Mouse (Mus musculus) heart, embryonic 12.5 days (tissue): ENCODE data around the gene Aurkaip1. TPM values are rescaled to one million over a fixed set of nuclear protein-coding genes. Genes with fewer than 3 reads are reported as not detected.
A peak's percentile ranks its signal among the peaks of the same experiment; 100 is the strongest.

ENCODE experiments used
- ATAC-seq: fragments of 200-750 bp; cut with Nextera tagmentation; 2 replicates; pipeline ENCODE4 v1.8.0; 2017; ENCODE audit warnings: moderate TSS enrichment, moderate library complexity; ENCODE audit not compliant: insufficient number of reproducible peaks, low FRiP score
- H3K27ac ChIP-seq: fragments of 300-500 bp; sonication (generic); 2 replicates; pipeline ENCODE4 v1.5.1; 2016; ENCODE audit warnings: mild to moderate bottlenecking, moderate library complexity; ENCODE audit not compliant: poor library complexity, severe bottlenecking
- H3K27me3 ChIP-seq: fragments of 300-500 bp; sonication (generic); replicated peaks from 2 replicates; pipeline ENCODE4 v1.6.1; 2016; ENCODE audit warnings: mild to moderate bottlenecking, moderate library complexity
- H3K36me3 ChIP-seq: fragments of 300-500 bp; sonication (generic); 2 replicates; pipeline ENCODE4 v1.6.1; 2016; ENCODE audit warnings: mild to moderate bottlenecking, moderate library complexity
- H3K4me1 ChIP-seq: fragments of 300-500 bp; sonication (generic); replicated peaks from 2 replicates; pipeline ENCODE4 v1.6.1; 2016; ENCODE audit warnings: mild to moderate bottlenecking
- H3K4me2 ChIP-seq: fragments of 300-500 bp; sonication (generic); 2 replicates; pipeline ENCODE4 v1.6.1; 2016; ENCODE audit warnings: mild to moderate bottlenecking, moderate library complexity
- H3K4me3 ChIP-seq: fragments of 300-500 bp; sonication (generic); 2 replicates; pipeline ENCODE4 v1.5.1; 2016; ENCODE audit warnings: mild to moderate bottlenecking
- H3K9ac ChIP-seq: fragments of 300-500 bp; sonication (generic); 2 replicates; pipeline ENCODE4 v1.6.1; 2016; ENCODE audit warnings: mild to moderate bottlenecking, moderate library complexity
- H3K9me3 ChIP-seq: fragments of 300-500 bp; sonication (generic); replicated peaks from 2 replicates; pipeline ENCODE4 v1.6.1; 2016; ENCODE audit warnings: mild to moderate bottlenecking, moderate library complexity
- WGBS: fragments of 180-500 bp; shearing (Covaris S2); methylation state at CpG from one replicate; pipeline ENCODE4 v1.1.7; 2016; 5-methylcytosine and 5-hydroxymethylcytosine counted together
- polyA plus RNA-seq: library from polyadenylated mRNA; unstranded; fragments of >200 nt; fragmentation: Nextera tagmentation; extraction: Ambion mirVana; gene quantifications from 2 replicates; pipeline ENCODE4 v1.2.1, GENCODE M21; 2016

Gene Aurkaip1
- polyA plus RNA-seq, 1 experiment from 2014 or later, result 132 TPM

DNA sequence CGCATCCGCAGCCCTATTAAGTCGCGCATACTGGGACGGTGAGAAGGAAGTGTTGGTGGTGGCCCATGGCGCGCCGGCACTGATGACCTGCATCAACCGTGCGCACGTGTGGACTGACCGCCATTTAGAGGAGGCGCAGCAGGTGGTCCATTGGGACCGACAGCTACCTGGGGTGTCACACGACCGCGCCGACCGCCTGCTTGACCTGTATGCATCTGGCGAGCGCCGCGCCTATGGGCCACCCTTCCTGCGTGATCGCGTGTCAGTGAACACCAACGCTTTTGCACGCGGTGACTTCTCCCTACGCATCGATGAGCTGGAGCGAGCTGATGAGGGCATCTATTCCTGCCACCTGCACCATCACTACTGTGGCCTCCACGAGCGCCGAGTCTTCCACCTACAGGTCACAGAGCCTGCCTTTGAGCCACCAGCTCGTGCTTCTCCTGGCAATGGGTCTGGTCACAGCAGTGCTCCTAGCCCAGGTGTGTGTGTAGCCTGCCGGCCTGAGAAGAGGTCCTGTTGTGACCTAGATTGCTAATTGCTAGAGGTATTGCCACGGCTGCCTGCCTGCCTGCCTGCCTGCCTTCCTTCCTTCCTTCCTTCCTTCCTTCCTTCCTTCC, 10.7 kb downstream of the Aurkaip1 start:
- ATAC-seq, result no peak
- no peak overlapping the region for H3K9ac ChIP-seq
- H3K4me1 ChIP-seq, result peaks cover 51% of the 10 kb centered on the region
- H3K4me2 ChIP-seq, result peak overlapping the region; percentile 95
- WGBS, result 43% methylated on average over 38 of the region's 38 CpGs
- 0 out of 2 replicates have a peak overlapping the region, but pooled peaks have one; percentile 56 for H3K4me3 ChIP-seq
- H3K36me3 ChIP-seq, result peaks cover 23% of the 10 kb centered on the region
- H3K27ac ChIP-seq, result no peak overlapping the region
- no peaks in the 10 kb centered on the region for H3K9me3 ChIP-seq
- peaks cover 4% of the 10 kb centered on the region; the same call in 1 of the 2 replicates for H3K27me3 ChIP-seq

DNA sequence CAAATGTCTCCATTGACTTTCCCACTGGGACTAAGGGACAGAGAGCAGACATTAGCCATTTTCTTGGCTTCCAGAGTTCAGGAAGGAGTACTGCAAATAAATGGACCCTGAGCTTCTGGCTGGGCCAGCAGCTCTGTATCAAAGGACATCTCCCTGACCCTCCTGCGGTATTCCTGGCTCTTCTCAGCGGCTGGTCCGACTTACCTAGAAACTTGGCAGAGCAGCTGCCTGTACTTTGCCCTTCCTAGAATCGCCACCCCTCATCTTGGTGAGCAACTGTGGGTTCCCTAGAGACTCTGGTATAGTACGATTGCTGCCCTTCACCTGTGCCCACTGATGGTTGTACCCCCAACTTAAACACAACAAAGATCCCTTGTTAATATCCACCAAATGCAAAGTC, 12.2 kb downstream of the Aurkaip1 start:
- Histone ChIP-seq H3K4me1 (peaks cover 46% of the 10 kb centered on the region), H3K9ac (no peak overlapping the region), H3K27me3 (peaks cover 4% of the 10 kb centered on the region; the same call in 1 of the 2 replicates), H3K27ac (no peak overlapping the region), H3K4me3 (no peak overlapping the region), H3K9me3 (no peaks in the 10 kb centered on the region), H3K4me2 (no peak overlapping the region), H3K36me3 (peaks cover 23% of the 10 kb centered on the region)
- ATAC-seq, result no peak
- whole genome bisulfite sequencing, result 85% methylated on average over 5 of the region's 5 CpGs

DNA sequence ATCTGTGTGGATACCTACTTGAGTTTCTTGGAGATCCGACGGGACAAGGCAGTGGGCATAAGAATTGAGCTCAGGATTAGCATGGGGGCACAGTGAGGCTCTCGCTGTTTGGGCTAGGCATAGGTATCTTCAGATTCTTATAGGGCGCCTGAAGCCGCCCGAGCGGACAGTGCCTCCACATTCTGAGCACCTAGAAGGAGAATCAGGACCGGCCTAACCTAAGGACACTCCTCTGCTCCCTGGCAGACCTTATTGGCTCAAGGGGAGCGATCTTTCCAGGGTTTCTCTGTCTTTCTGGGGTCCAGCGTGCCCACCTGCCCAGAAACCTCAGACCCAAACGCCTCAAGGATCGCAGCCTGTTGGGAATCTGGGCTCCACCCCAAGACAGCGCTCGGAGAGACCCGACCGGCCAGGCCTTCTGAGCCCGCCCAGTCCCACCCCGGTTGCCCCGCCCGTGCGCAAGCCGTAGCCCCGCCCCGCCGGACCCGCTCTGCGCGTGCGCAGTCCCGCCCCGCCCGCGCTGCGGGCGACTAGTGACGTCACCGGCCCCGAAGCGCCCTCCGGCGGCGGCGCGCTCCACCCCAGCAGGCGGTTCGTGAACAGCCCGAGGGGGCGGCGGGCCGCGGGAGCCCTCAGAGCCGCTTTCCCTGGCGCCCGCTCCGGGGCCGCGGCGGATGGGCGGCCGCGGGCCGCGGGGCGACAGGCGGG, 16.0 kb downstream of the Aurkaip1 start, which contains the start of gene Dvl1:
Dvl1 (plus strand) TSS at position 532 of the 708 bp plus-strand sequence.
- Histone ChIP-seq H3K9me3 (no peaks in the 10 kb centered on the region), H3K27ac (peak within 1 kb of the TSS; percentile 27), H3K4me1 (peaks cover 23% of the 10 kb centered on the region), H3K36me3 (peaks cover 18% of the 10 kb centered on the region), H3K9ac (peak within 1 kb of the TSS; percentile 91), H3K4me2 (peak within 1 kb of the TSS; percentile 76), H3K27me3 (no peaks in the 10 kb centered on the region), H3K4me3 (peak within 1 kb of the TSS; percentile 90)
- peak; percentile 93 for ATAC-seq
- WGBS, result 2% methylated on average over 63 of the region's 65 CpGs

DNA sequence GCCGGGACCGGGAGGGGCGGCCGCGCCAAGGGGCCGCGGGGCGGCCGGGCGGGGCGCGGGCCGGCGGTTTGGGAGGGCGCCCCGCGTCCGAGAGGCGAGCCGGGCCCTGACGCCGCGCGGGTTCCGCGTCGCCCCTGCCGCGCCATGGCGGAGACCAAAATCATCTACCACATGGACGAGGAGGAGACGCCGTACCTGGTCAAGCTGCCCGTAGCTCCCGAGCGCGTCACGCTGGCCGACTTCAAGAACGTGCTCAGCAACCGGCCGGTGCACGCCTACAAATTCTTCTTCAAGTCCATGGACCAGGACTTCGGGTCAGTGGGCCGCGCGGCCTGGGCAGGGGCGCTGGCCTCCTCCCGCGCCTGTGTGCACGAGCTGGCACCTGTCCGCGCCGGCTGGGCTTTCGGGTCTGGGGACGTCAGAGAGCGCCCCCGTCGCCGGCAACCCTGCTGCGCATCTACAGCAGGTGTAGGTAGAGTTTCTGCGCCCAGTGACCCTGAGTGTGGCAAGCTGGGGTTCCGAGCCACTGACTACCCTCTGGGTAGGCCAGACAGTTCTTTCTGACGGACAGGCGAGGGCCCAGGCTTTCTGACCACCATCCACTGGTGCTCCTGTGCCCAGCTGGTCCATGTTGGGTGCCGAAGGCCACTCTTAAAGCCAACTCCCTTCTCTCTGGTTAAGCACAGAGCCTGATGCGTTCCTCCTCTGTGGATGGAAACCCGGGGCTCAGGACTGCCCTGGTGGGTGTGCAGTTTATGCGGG, 16.7 kb downstream of the Aurkaip1 start:
- ATAC-seq, result peak; percentile 74
- Histone ChIP-seq H3K4me2 (peak overlapping the region; percentile 76), H3K27ac (peak overlapping the region; percentile 27), H3K9ac (peak overlapping the region; percentile 91), H3K4me1 (peaks cover 23% of the 10 kb centered on the region), H3K36me3 (peaks cover 13% of the 10 kb centered on the region), H3K9me3 (no peaks in the 10 kb centered on the region), H3K4me3 (peak overlapping the region; percentile 90), H3K27me3 (no peaks in the 10 kb centered on the region)
- WGBS, result 3% methylated on average over 68 of the region's 69 CpGs

DNA sequence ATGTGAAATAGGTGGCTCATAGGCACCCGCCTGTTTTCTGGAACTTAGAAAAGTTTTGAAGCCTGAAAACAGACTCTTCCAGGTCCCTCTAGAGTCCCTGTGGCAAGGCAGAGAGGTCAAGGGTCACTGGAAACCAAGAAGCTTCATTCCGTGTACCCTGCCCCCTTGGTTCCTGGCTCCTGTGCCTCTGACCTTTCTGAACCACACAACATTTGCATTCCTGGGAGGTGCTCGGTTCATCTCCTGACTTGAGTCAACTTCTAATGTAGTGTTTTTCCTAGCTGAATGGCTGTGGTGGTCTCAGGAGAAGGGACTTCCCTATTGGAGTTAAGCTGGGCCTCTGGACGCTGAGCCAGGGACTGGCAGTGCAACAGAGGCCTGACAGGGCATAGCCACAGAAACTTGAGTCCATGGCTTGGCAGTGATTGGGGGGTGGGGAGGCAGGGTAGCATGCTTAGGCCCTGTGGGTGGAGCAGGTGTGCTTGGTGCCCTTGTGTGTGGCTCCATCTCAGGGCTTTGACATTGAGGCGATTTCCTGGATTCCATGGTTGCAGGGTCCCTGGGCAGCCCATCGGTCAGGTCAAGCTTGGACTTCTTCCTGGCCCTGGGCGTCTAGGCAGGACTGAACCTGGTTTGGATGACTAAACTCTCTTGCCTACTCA, 17.5 kb downstream of the Aurkaip1 start:
- no peak for ATAC-seq
- peaks cover 23% of the 10 kb centered on the region for H3K4me1 ChIP-seq
- peaks cover 10% of the 10 kb centered on the region for H3K36me3 ChIP-seq
- H3K27me3 ChIP-seq, result no peaks in the 10 kb centered on the region
- peak overlapping the region; percentile 76 for H3K4me2 ChIP-seq
- H3K9me3 ChIP-seq, result no peaks in the 10 kb centered on the region
- WGBS, result 64% methylated on average over 7 of the region's 7 CpGs
- H3K9ac ChIP-seq, result peak overlapping the region; percentile 91
- H3K27ac ChIP-seq, result no peak overlapping the region
- H3K4me3 ChIP-seq, result peak overlapping the region; percentile 90

DNA sequence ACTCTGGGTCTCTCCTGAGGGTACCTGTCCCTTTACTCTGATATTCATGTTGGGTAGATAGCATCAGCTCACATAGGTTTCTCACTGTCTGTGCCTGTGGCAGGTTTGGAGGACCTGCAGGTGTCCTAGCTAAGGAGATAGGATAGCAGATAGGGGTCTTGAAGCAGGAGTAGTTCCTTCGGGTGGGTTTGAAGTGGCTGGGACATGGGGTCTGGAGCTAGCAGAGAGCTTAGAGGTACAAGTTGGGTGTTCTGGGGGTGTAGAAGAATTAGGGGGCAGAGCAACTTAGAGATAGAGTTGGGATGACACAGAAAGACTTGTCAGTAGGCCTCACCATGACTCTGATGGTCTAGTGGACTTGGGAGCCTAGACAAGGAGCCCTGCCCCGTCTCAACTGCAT, 18.3 kb downstream of the Aurkaip1 start:
- no peak overlapping the region for H3K4me2 ChIP-seq

DNA sequence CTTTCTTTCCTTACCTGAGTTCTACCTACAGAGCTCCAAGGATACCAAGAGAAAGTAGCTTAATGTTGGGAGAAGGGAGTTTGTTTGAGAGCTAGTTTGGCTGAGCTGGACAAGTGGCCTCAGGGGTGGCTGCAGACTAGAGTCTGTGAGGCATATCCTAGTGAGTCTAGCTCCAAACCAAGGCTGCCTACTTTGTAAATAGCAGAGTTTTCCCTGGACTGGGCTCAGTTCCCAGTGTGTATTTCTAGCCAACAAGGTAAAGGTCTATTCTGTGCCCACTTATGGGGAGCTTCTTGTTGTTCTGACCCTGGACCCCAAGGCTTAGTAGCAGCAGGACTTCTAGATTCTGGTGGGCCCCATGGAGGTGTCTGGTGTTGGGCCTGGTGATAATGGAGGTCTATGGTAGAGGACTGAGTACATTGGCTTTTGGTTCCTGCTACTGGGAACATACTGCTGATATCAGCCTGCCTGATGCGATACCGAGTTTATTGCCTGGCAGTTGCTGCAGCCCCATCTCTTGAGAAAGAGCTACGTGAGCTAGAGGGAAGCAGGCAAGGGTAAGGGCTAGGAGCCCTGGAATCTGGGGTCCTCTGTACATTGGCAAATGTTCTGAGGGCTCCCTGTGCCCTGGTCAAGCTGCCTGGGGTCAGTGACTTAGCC, 18.9 kb downstream of the Aurkaip1 start:
- Histone ChIP-seq H3K4me1 (peaks cover 23% of the 10 kb centered on the region), H3K9ac (no peak overlapping the region), H3K4me3 (no peak overlapping the region), H3K36me3 (peaks cover 14% of the 10 kb centered on the region), H3K27ac (no peak overlapping the region), H3K4me2 (no peak overlapping the region), H3K9me3 (no peaks in the 10 kb centered on the region), H3K27me3 (no peaks in the 10 kb centered on the region)
- 89% methylated on average over 3 of the region's 3 CpGs for WGBS
- ATAC-seq, result no peak

More for the DNA sequence above, 18.3 kb downstream of the Aurkaip1 start:
- Histone ChIP-seq H3K9ac (no peak overlapping the region), H3K4me3 (no peak overlapping the region), H3K4me1 (peaks cover 23% of the 10 kb centered on the region), H3K36me3 (peaks cover 9% of the 10 kb centered on the region), H3K27ac (no peak overlapping the region), H3K27me3 (no peaks in the 10 kb centered on the region), H3K9me3 (no peaks in the 10 kb centered on the region)
- 85% methylated on average over 2 of the region's 2 CpGs for WGBS
- ATAC-seq, result no peak

DNA sequence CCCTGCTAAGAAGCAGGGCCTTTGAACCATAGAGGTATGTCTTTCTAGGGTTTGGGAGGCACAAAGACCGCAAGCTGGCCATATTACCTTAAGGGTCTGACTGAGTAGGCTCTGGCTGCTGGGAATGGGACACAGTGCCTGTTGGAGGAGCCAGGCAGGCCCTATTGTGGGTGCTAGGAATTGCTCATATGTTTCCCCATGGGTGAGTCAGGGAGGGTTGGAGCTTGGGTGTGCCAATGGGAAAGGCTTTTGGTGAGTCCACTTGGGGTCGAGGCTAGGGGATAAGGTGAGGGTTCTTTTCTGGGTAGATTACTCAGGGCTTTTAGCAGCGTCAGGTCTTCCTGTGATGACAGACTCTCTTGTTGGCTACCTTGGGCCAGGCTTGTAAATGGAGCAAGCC, 20.3 kb downstream of the Aurkaip1 start:
- Histone ChIP-seq H3K9me3 (no peaks in the 10 kb centered on the region), H3K27me3 (no peaks in the 10 kb centered on the region), H3K4me3 (no peak overlapping the region), H3K4me2 (no peak overlapping the region), H3K4me1 (peaks cover 22% of the 10 kb centered on the region), H3K36me3 (peaks cover 29% of the 10 kb centered on the region), H3K27ac (no peak overlapping the region), H3K9ac (no peak overlapping the region)
- 88% methylated on average over 3 of the region's 3 CpGs for WGBS
- ATAC-seq, result no peak

DNA sequence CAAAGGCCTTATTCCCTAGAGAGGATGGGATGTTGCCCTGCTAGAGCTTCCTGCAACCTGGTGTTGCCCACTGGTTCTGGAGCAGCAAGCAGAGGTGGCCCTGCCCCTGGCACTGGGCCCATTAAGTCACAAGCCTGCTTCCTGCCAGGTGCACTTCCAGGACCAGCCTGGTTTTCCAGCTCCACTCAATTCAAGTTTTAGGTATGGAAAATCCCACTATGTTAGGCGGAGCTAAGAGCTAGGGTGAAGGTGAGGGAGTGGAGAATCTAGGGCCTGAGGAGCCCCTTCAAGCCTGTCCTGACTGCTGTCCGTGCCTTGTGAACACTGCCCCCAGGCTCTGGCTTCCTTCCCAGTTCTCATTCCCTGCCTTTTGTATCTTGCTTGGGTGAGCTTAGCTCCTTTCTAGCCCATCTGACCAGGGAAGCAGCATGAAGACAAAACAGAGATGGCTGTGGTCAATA, 20.9 kb downstream of the Aurkaip1 start:
- no peak for ATAC-seq
- Histone ChIP-seq H3K4me2 (no peak overlapping the region), H3K9me3 (no peaks in the 10 kb centered on the region), H3K4me1 (peaks cover 17% of the 10 kb centered on the region), H3K4me3 (no peak overlapping the region), H3K9ac (no peak overlapping the region), H3K36me3 (peaks cover 35% of the 10 kb centered on the region), H3K27me3 (no peaks in the 10 kb centered on the region), H3K27ac (no peak overlapping the region)
- WGBS, result 81% methylated on average over 2 of the region's 2 CpGs

DNA sequence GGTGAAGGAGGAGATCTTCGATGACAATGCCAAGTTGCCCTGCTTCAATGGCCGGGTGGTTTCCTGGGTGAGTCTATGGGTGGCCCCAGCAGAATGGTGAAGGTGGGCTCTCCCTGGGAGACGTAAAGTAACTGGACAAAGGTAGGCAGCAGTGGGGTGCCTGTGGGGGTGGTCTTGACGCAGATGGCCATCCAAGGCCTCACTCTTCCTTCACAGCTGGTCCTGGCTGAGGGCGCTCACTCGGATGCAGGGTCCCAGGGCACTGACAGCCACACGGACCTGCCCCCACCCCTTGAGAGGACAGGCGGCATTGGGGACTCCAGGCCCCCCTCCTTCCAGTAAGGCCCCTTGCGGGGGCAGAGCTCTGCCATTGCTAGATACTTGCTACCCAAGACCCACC, 22.3 kb downstream of the Aurkaip1 start:
- Histone ChIP-seq H3K9me3 (no peaks in the 10 kb centered on the region), H3K4me3 (no peak overlapping the region), H3K9ac (no peak overlapping the region), H3K4me2 (no peak overlapping the region), H3K27ac (no peak overlapping the region), H3K4me1 (peaks cover 11% of the 10 kb centered on the region), H3K27me3 (no peaks in the 10 kb centered on the region), H3K36me3 (peaks cover 49% of the 10 kb centered on the region)
- WGBS, result 87% methylated on average over 9 of the region's 9 CpGs
- no peak for ATAC-seq
